Mouse (Mus musculus) intestine, embryonic 16.5 days (tissue): Measurements from ENCODE around the gene N4bp2l1. TPM values are rescaled to one million over a fixed set of nuclear protein-coding genes. Genes with fewer than 3 reads are reported as not detected.

Experiments
- ATAC-seq: fragments of 200-750 bp; cut with Nextera tagmentation; 2 replicates; pipeline ENCODE4 v1.8.0; 2017; ENCODE audit warnings: moderate TSS enrichment, moderate library complexity
- H3K27ac ChIP-seq: fragments of 300-500 bp; sonication (generic); 2 replicates; pipeline ENCODE4 v1.5.1; 2014; ENCODE audit warnings: mild to moderate bottlenecking, low read length
- H3K27me3 ChIP-seq: fragments of 300-500 bp; sonication (generic); replicated peaks from 2 replicates; pipeline ENCODE4 v1.6.1; 2014; ENCODE audit warnings: low read length, control low read depth, mixed read lengths; ENCODE audit not compliant: control insufficient read depth, insufficient read depth
- H3K36me3 ChIP-seq: fragments of 300-500 bp; sonication (generic); 2 replicates; pipeline ENCODE4 v1.6.1; 2014; ENCODE audit warnings: low read length, control low read depth; ENCODE audit not compliant: control insufficient read depth, insufficient read depth
- H3K4me1 ChIP-seq: fragments of 300-500 bp; sonication (generic); 2 replicates; pipeline ENCODE4 v1.6.1; 2014; ENCODE audit warnings: low read length, control low read depth, mixed read lengths; ENCODE audit not compliant: control insufficient read depth, insufficient read depth
- H3K4me2 ChIP-seq: fragments of 300-500 bp; sonication (generic); 2 replicates; pipeline ENCODE4 v1.6.1; 2014; ENCODE audit warnings: low read depth, low read length, control low read depth
- H3K4me3 ChIP-seq: fragments of 300-500 bp; sonication (generic); 2 replicates; pipeline ENCODE4 v1.5.1; 2014; ENCODE audit warnings: mild to moderate bottlenecking, low read length
- H3K9ac ChIP-seq: fragments of 300-500 bp; sonication (generic); 2 replicates; pipeline ENCODE4 v1.6.1; 2014; ENCODE audit warnings: low read depth, low read length
- H3K9me3 ChIP-seq: fragments of 300-500 bp; sonication (generic); 2 replicates; pipeline ENCODE4 v1.6.1; 2016; ENCODE audit warnings: low read length, control low read depth; ENCODE audit not compliant: control insufficient read depth
- WGBS: fragments of 180-500 bp; shearing (Covaris S2); extraction: QIAGEN DNeasy Blood & Tissue Kit; methylation state at CpG from one replicate; pipeline ENCODE4 v1.1.7; 2014; 5-methylcytosine and 5-hydroxymethylcytosine counted together
- polyA plus RNA-seq: library from polyadenylated mRNA; unstranded; fragments of >200 nt; fragmentation: Nextera tagmentation; extraction: Ambion mirVana; gene quantifications from 2 replicates; pipeline ENCODE4 v1.2.1, GENCODE M21; 2015

Gene N4bp2l1
- polyA plus RNA-seq, 1 experiment from 2014 or later = 6.2 TPM

DNA sequence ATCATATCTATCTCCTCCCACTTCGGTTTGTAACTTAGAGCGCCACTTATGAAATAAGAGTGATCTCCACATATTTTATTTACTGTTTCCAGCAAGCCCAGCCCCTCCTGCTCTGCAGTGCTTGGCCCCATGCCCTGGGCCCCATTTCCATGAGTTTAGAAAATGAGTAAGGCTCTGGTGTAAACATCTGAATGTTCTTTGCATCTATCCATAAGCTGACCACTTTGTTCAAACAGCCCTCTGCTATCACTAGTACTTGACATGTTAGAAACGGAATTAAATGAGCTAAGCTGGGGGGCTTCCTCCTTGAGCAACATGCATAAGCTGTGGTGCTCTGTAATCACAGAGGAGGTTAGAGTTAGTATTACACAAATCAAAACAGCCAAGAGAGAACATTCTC is 22.6 kb downstream of the N4bp2l1 start:
- no peak overlapping the region for H3K9ac ChIP-seq
- H3K36me3 ChIP-seq = no peaks in the 10 kb centered on the region
- H3K4me3 ChIP-seq = no peak overlapping the region
- H3K4me1 ChIP-seq = peaks cover 9% of the 10 kb centered on the region
- H3K9me3 ChIP-seq = no peaks in the 10 kb centered on the region
- ATAC-seq = peak; percentile 43
- H3K27me3 ChIP-seq = no peaks in the 10 kb centered on the region
- 64% methylated on average over 3 of the region's 3 CpGs for WGBS
- H3K27ac ChIP-seq = peak overlapping the region; percentile 45
- no peak overlapping the region for H3K4me2 ChIP-seq

DNA sequence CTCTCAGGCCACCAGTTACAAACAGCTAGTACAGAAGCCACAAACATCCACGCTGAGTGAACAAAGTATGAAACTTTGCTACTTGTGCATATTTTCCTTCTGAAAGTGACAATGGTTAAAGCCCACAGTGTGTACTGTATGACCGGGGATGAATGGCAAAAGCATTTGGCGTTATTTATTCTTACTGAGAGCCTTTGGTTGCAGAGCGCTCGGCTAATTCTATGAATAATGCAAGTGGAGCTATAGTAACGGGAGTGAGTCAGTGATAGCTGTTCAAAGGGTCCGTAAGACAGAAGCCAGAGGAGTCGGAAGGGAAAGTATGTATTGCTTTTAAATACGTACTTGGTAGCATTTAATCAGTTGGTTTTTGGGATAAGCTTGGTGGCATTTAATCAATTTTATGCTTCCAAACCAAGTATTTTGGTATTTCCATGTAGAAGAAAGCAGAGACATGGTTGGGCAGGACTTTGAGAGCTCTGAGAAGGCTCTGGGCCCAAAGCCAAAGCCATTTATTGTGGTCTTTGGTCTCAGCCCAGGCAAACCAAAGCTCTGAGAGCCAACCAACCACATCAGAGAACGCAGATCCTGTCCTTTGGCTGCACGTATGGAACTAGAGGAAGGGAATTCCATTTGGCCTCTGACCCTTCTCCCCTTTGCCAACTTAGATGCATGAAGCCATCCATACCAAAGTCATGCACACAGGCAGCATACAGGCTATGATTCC is 26.3 kb downstream of the N4bp2l1 start:
- no peak for ATAC-seq
- no peak overlapping the region for H3K4me2 ChIP-seq
- no peak overlapping the region for H3K27ac ChIP-seq
- WGBS = 87% methylated on average over 11 of the region's 11 CpGs
- H3K4me1 ChIP-seq = 0 out of 2 replicates have a peak, but pooled peaks cover 4% of the 10 kb centered on the region
- H3K27me3 ChIP-seq = no peaks in the 10 kb centered on the region
- peaks cover 6% of the 10 kb centered on the region; the same call in 1 of the 2 replicates for H3K36me3 ChIP-seq
- H3K9me3 ChIP-seq = no peaks in the 10 kb centered on the region
- no peak overlapping the region for H3K4me3 ChIP-seq
- no peak overlapping the region for H3K9ac ChIP-seq

DNA sequence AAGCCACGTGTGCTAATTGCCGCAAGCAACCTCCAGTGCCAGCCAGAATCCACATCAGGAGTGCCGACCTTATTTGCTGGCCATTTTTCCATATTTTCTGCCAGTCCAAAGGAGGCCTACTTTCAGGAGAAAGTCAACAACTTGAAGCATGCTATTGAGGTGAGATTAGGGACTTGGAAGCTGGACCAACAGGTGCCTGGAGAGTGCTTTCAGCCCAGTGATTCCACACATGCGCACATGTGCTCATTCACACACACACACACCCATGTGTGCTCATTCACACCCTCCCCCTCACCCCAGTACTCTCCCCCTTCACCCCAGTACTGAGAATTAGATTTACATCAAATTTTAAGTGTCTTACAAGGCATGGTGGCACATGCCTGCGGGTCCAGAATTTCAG is 30.0 kb downstream of the N4bp2l1 start:
- Histone ChIP-seq H3K36me3 (peaks cover 6% of the 10 kb centered on the region; the same call in 1 of the 2 replicates), H3K9me3 (no peaks in the 10 kb centered on the region), H3K27ac (no peak overlapping the region), H3K4me2 (no peak overlapping the region), H3K9ac (no peak overlapping the region), H3K4me1 (no peaks in the 10 kb centered on the region), H3K27me3 (no peaks in the 10 kb centered on the region), H3K4me3 (no peak overlapping the region)
- no peak for ATAC-seq
- 90% methylated on average over 5 of the region's 5 CpGs for WGBS

DNA sequence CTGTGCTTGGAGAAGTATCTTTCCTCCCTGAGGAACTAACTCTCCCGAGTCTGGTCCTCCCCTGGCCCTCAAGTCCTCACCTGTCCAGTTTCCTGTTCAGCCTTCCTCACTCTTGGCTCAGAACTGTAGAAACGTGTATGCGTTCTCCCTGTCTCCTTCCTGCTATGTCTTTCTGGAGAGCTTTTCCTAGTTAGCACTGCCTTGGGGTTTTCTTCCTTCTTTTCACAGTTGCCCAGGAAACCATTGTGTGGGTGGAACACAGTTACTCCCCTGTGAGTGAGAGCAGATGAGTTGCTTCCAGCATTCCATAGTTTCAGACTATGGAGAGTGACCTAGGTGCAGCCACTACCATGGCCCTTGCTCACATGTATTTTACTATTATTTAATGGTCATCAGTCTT is 30.8 kb downstream of the N4bp2l1 start:
- no peaks in the 10 kb centered on the region for H3K4me1 ChIP-seq
- H3K27ac ChIP-seq = no peak overlapping the region
- H3K36me3 ChIP-seq = peaks cover 6% of the 10 kb centered on the region; the same call in 1 of the 2 replicates
- no peak overlapping the region for H3K4me2 ChIP-seq
- H3K9me3 ChIP-seq = no peaks in the 10 kb centered on the region
- no peak for ATAC-seq
- H3K4me3 ChIP-seq = no peak overlapping the region
- no peaks in the 10 kb centered on the region for H3K27me3 ChIP-seq
- WGBS = 53% methylated on average over 3 of the region's 3 CpGs
- no peak overlapping the region for H3K9ac ChIP-seq

DNA sequence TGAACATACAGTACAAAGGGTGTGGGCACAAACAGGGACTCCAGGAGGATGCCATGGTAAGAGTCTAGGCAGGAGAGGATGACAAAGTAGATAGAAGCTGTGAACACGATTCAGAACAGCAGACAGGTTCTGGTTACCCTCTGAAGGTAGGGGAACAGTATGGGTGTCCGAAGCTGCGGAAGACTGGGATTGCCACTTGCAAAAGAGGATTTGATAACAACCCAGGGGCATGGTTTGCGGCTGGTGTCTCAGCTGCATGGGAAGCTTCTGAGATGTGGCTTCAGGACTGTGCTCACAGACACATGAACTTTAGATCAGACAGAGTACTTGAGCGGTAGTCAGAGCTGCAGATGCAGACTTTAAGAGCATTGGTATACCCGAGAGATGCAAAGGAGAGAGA is 32.6 kb downstream of the N4bp2l1 start:
- H3K4me3 ChIP-seq = no peak overlapping the region
- no peak overlapping the region for H3K4me2 ChIP-seq
- H3K27ac ChIP-seq = no peak overlapping the region
- H3K27me3 ChIP-seq = no peaks in the 10 kb centered on the region
- no peaks in the 10 kb centered on the region for H3K4me1 ChIP-seq
- no peak overlapping the region for H3K9ac ChIP-seq
- no peaks in the 10 kb centered on the region for H3K9me3 ChIP-seq
- peaks cover 6% of the 10 kb centered on the region; the same call in 1 of the 2 replicates for H3K36me3 ChIP-seq
- no peak for ATAC-seq
- 95% methylated on average over 6 of the region's 6 CpGs for WGBS

DNA sequence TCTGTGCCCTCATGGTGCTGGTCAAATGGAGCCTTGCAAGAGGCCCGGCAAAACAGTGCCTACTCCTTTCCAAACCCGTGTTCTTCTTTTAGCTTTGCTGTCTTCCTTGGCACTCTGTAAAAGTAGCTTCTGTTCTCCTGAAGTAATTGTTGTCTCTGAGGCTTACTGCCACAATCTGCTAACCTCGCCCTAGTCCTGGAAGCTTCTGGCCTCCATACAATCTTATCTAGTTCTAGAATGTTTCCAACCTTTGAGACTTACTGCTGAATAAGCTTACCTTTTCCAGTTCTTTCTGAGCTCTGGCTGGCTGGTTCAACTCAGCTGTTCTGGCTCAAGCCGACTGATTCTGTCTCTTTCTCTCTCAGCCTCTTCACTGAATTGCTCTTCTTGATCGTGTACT is 35.2 kb downstream of the N4bp2l1 start:
- no peak overlapping the region for H3K9ac ChIP-seq
- H3K36me3 ChIP-seq = 0 out of 2 replicates have a peak, but pooled peaks cover 3% of the 10 kb centered on the region
- peak overlapping the region; percentile 75 for H3K27ac ChIP-seq
- peak; percentile 93 for ATAC-seq
- no peaks in the 10 kb centered on the region for H3K4me1 ChIP-seq
- H3K4me2 ChIP-seq = no peak overlapping the region
- no peaks in the 10 kb centered on the region for H3K9me3 ChIP-seq
- no peak overlapping the region for H3K4me3 ChIP-seq
- no peaks in the 10 kb centered on the region for H3K27me3 ChIP-seq
- WGBS = 77% methylated on average over 5 of the region's 5 CpGs

DNA sequence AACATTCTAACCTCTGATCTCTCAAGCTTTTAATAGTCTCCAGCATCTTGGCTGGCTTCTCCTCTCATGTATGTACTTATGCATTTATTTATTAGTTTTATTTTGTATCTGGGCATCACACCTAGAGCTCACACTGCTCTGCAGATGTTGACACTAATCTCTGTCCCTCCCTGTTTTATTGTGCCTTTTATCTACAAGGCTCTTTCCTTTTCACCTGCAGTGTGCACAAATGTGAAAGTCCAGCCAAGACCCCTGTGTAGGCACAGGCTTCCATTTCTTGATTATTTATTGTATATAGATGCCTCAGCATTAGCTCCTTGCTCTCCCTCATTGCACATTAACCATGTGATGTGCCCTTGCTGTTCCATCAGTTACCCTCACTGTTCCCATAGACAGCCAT is 35.6 kb downstream of the N4bp2l1 start:
- Histone ChIP-seq H3K9me3 (no peaks in the 10 kb centered on the region), H3K9ac (no peak overlapping the region), H3K36me3 (0 out of 2 replicates have a peak, but pooled peaks cover 3% of the 10 kb centered on the region), H3K4me1 (no peaks in the 10 kb centered on the region), H3K4me2 (no peak overlapping the region), H3K27ac (peak overlapping the region; percentile 75), H3K27me3 (no peaks in the 10 kb centered on the region), H3K4me3 (no peak overlapping the region)
- peak; percentile 93 for ATAC-seq

DNA sequence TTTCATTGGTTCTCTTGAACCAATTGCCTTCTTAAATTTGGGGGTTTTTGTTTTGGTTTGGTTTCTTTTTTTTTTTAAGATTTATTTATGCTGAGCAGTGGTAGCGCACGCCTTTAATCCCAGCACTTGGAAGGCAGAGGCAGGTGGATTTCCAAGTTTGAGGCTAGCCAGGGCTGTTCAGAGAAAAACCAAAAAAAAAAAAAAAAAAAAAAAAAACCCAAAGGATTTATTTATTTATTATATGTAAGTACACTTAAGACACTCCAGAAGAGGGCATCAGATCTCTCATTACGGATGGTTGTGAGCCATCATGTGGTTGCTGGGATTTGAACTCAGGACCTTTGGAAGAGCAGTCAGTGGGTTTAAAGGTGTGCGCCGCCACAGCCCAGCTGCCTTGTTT is 36.1 kb downstream of the N4bp2l1 start:
- Histone ChIP-seq H3K4me3 (no peak overlapping the region), H3K27ac (no peak overlapping the region), H3K27me3 (no peaks in the 10 kb centered on the region), H3K36me3 (0 out of 2 replicates have a peak, but pooled peaks cover 3% of the 10 kb centered on the region), H3K4me1 (no peaks in the 10 kb centered on the region), H3K9me3 (no peaks in the 10 kb centered on the region), H3K9ac (no peak overlapping the region), H3K4me2 (no peak overlapping the region)
- 93% methylated on average over 5 of the region's 5 CpGs for WGBS
- ATAC-seq = no peak

DNA sequence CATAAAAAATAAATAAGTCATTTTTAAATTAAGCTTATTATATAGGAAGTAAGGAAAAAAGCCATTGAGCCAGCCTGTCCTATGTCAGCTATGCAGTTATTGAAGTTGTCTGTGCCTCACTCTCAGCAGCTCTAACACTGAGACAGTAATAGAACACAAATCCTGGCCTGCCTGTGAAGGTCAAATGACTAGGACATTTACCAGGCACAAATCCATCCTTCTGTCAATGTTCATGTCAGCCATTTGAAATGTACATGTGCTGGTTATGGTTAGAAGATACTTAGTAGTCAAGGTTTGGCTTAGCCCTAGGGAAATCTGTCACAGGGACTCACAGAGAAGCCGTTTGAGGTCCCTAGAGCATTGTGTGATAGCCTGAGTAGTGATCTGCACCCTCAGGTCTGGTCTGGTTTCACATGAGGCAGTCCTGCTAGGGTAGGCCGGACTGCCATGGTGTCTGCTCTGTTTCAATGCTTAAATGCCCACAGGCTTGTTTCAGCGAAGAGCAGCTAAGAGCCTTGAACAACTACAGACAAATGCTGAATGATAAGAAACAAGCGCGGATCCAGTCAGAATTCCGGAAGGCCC is 37.4 kb downstream of the N4bp2l1 start:
- H3K27me3 ChIP-seq = no peaks in the 10 kb centered on the region
- no peak overlapping the region for H3K9ac ChIP-seq
- ATAC-seq = no peak
- H3K4me3 ChIP-seq = no peak overlapping the region
- H3K9me3 ChIP-seq = no peaks in the 10 kb centered on the region
- no peak overlapping the region for H3K4me2 ChIP-seq
- no peaks in the 10 kb centered on the region for H3K4me1 ChIP-seq
- 0 out of 2 replicates have a peak, but pooled peaks cover 3% of the 10 kb centered on the region for H3K36me3 ChIP-seq
- WGBS = 90% methylated on average over 6 of the region's 6 CpGs
- H3K27ac ChIP-seq = no peak overlapping the region
